Mouse (Mus musculus): Measurements from ENCODE around the gene Gm14862. TPM values are rescaled to one million over a fixed set of nuclear protein-coding genes. Genes with fewer than 3 reads are reported as not detected.

The Gm14862 gene
- polyA plus RNA-seq, 1 experiment: not detected

DNA sequence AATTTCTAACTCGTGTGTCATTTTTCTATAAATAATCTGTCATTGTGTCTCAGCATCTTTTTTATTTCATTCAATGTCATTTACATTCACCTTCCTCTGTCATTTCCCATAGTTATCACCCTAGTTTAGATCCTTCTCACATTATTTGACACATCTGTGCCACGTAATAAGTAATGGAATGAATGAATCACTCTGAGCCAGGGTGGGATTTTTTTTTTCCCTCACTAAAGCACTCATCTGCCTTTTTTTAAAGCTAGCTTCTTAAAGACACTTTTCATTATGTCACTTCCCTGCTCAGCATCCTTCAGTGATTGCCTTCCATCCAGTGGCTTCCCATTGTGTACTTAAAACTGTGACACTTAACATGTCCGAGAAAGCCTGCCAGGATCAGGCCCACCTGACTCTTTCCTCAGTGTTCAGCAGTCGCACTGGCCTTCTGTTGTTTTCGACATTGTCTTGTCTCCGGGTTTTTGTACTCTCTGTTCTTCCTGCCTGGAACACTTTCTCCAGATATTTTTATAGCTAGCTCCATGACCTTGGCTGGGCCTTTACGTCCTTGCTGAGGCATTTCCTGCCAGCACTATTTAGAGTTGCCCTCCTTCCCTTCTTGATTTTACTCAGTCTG is 53.8 kb downstream of the Gm14862 start:
- TF ChIP-seq CTCF (IDR thresholded peaks at IDR 0.05; ENCODE audit: insufficient read depth, low read depth, low read length) (no peak), POLR2A (IDR thresholded peaks at IDR 0.05; ENCODE audit: insufficient read depth, low read depth, low read length) (no peak)
- peaks cover 5% of the 10 kb centered on the region for H3K4me1 ChIP-seq (ENCODE audit: control insufficient read depth, insufficient read depth, low read length)
- no peak overlapping the region for H3K27ac ChIP-seq (ENCODE audit: insufficient read depth, low read depth, low read length)
- H3K4me3 ChIP-seq (ENCODE audit: insufficient read depth, low read depth, low read length): no peak overlapping the region
- WGBS: 52% methylated on average over 7 of the region's 7 CpGs

DNA sequence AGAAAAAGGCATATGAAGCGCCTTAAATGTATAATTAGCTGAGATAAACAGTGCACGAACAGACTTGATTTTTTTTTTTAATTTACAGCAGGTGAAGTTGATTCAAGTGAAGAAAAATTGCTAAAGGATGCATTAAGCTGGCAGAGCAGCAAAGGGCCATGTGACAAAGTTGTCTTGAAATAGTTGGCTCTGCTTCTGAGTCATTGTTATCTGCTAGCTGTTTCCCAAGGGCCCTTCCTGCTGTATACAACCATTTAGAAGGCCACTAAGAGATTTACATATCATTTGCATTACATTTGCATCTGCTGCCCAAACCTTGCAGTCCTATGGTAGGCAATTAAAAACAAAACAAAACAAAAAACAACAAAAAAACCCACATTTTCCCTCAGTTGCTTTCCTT is 54.7 kb downstream of the Gm14862 start:
- H3K4me3 ChIP-seq (ENCODE audit: insufficient read depth, low read depth, low read length): no peak overlapping the region
- WGBS: 47% methylated on average over 2 of the region's 2 CpGs
- no peak overlapping the region for H3K27ac ChIP-seq (ENCODE audit: insufficient read depth, low read depth, low read length)
- TF ChIP-seq CTCF (IDR thresholded peaks at IDR 0.05; ENCODE audit: insufficient read depth, low read depth, low read length): no peak
- no peak for TF ChIP-seq POLR2A (IDR thresholded peaks at IDR 0.05; ENCODE audit: insufficient read depth, low read depth, low read length)
- peaks cover 5% of the 10 kb centered on the region for H3K4me1 ChIP-seq (ENCODE audit: control insufficient read depth, insufficient read depth, low read length)

Other genes with a start within 250 kb of the Gm14862 start
- not detected in 2 replicates for gene Fthl17e, start 223.4 kb downstream of the Gm14862 start, polyA plus RNA-seq (2012; ENCODE audit: insufficient read depth, insufficient read length, low replicate concordance, missing spikeins)
- gene Fthl17f, start 193.9 kb downstream of the Gm14862 start, polyA plus RNA-seq (2012; ENCODE audit: insufficient read depth, insufficient read length, low replicate concordance, missing spikeins): not detected in 2 replicates
- gene 4930402K13Rik, start 152.3 kb downstream of the Gm14862 start, polyA plus RNA-seq (2012; ENCODE audit: insufficient read depth, insufficient read length, low replicate concordance, missing spikeins): not detected in 2 replicates
- gene Lancl3, start 57.0 kb downstream of the Gm14862 start, polyA plus RNA-seq (2012; ENCODE audit: insufficient read depth, insufficient read length, low replicate concordance, missing spikeins): not detected in 2 replicates
- not detected in 2 replicates for gene Xk, start 15.9 kb upstream of the Gm14862 start, polyA plus RNA-seq (2012; ENCODE audit: insufficient read depth, insufficient read length, low replicate concordance, missing spikeins)
- gene H2al1m, start 26.9 kb upstream of the Gm14862 start, polyA plus RNA-seq (2012; ENCODE audit: insufficient read depth, insufficient read length, low replicate concordance, missing spikeins): not detected in 2 replicates
- gene H2al1k, start 93.7 kb upstream of the Gm14862 start, polyA plus RNA-seq (2012; ENCODE audit: insufficient read depth, insufficient read length, low replicate concordance, missing spikeins): not detected in 2 replicates
- not detected in 2 replicates for gene Cybb, start 230.9 kb upstream of the Gm14862 start, polyA plus RNA-seq (2012; ENCODE audit: insufficient read depth, insufficient read length, low replicate concordance, missing spikeins)

Data from olfactory bulb, adult 2 months (tissue).